Mouse (Mus musculus) bone marrow, adult 2 months (tissue): ENCODE data around the gene Cisd2.

Experiments
- CTCF ChIP-seq: fragments of 200-500 bp; IDR thresholded peaks from 2 replicates; pipeline ENCODE4 v1.5.1; 2011; ENCODE audit warnings: low read length, control low read depth; ENCODE audit not compliant: control insufficient read depth, insufficient read depth
- POLR2A ChIP-seq: fragments of 200-500 bp; IDR thresholded peaks from 2 replicates; pipeline ENCODE4 v1.6.1; 2011; ENCODE audit warnings: low read depth, mild to moderate bottlenecking, control low read depth, low read length, borderline replicate concordance; ENCODE audit not compliant: control insufficient read depth

DNA sequence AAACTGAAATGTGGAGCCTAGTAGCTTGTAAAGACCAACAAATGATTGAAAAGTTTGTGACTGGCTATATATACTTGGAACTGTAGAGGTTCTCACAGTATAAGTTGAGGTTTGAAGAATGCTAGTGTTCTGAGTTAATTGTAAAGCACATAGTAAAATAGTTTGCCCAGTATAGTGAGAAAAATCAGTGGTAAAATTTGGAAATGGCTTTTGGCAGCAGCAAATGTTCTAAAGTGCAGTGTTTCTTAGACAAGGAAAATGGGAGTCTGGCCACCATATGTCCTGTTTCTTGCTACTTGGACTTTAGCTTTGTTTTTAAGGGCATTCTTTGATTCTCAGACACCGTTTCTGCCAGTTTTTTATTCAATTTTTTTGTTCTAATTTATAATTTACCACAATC lies 44.7 kb upstream of the Cisd2 start:
- TF ChIP-seq POLR2A (no peak), CTCF (no peak)
